Mouse (Mus musculus): ENCODE results near the gene Hic2. TPM values are rescaled to one million over a fixed set of nuclear protein-coding genes. Genes with fewer than 3 reads are reported as not detected.

Gene Hic2
- polyA plus RNA-seq, 1 experiment = 0.13 TPM

DNA sequence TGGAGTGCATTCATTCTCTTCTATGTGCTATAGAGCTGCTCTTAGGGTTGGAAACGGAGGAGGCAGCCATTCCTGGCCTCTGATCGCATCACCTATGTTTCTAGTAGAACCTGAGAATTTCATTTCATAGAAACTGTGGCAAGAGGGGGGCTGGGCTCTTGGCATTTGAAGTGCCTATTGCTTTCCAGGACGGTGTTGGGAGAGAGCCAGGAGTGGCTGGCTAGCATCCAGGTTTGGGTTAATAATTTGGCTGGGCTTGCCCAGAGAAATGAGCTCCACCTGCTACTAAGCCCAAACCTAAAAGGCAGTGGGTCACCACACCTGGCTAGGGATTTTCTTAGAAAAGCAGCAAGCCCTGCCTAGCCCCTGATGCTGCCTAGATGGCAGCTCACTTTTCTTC is 18.2 kb downstream of the Hic2 start:
- H3K4me3 ChIP-seq (replicated peaks) = no peak overlapping the region
- peaks cover 15% of the 10 kb centered on the region for H3K36me3 ChIP-seq (ENCODE audit: control insufficient read depth)
- no peak for TF ChIP-seq TAL1 (IDR thresholded peaks at IDR 0.05; ENCODE audit: low read length)
- TF ChIP-seq GATA1 (IDR thresholded peaks at IDR 0.05; ENCODE audit: low read length) = no peak
- no peaks in the 10 kb centered on the region for H3K9me3 ChIP-seq (ENCODE audit: control insufficient read depth, low read length)
- H3K27me3 ChIP-seq (ENCODE audit: control insufficient read depth) = no peaks in the 10 kb centered on the region
- peaks cover 69% of the 10 kb centered on the region for H3K4me1 ChIP-seq (ENCODE audit: control insufficient read depth)

DNA sequence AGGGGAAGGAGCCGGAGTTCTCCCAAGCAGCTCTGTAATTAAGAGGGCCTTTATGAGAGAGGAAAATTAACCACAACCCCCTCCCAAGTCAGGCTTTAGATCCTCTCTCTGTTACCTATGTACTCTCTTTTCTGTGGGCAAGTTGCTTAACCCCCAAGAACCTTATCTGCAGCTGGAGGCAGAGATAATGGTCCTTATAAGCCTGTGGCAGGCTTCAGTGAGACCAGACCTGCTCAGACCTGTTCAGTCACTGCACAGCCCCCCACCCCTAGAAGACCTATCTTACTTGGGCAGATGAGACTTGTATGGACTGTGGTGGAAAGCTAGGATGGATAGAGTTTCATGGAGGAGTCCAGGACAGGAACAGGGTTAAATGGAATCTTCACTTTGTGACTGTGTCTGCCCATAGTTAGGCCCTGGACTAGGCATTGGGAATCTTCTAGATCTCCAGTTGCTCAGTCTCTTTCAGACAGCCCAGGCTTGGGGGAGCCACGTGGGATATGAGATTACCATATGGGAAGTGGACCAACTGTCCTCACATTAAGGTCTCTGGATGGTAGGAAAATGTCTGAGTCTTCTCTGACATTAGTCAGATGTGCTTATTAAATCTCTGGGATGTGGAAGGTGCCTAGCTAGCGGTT is 18.8 kb downstream of the Hic2 start:
- no peaks in the 10 kb centered on the region for H3K9me3 ChIP-seq (ENCODE audit: control insufficient read depth, low read length)
- peak overlapping the region; percentile 14 for H3K4me3 ChIP-seq (replicated peaks)
- H3K36me3 ChIP-seq (ENCODE audit: control insufficient read depth) = peaks cover 19% of the 10 kb centered on the region
- H3K4me1 ChIP-seq (ENCODE audit: control insufficient read depth) = peaks cover 72% of the 10 kb centered on the region
- no peaks in the 10 kb centered on the region for H3K27me3 ChIP-seq (ENCODE audit: control insufficient read depth)
- TF ChIP-seq TAL1 (IDR thresholded peaks at IDR 0.05; ENCODE audit: low read length) = peak; percentile 24; the same call in 1 of the 3 replicates
- TF ChIP-seq GATA1 (IDR thresholded peaks at IDR 0.05; ENCODE audit: low read length) = peak; percentile 69

DNA sequence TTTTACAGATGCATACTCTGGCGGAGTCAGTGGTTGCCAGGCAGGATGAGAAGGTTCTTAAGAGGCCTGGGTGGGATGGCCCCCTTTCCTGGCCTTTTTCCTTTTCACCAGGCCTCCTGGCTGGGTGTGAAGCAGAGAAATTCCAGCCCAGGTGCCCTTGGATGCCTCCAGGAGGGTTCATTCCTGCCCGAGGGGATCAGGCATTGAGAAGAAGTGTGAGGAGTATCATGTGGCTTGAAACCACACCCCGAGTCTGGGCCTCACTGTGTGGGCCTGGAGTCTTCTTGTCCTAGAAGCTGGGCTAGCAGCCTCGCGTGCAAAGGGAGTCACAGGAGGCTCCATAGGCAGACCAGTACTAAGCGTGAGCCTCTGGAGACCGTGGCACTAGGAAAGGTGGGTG is 19.5 kb downstream of the Hic2 start:
- Histone ChIP-seq H3K9me3 (ENCODE audit: control insufficient read depth, low read length) (no peaks in the 10 kb centered on the region), H3K4me1 (ENCODE audit: control insufficient read depth) (peaks cover 78% of the 10 kb centered on the region), H3K36me3 (ENCODE audit: control insufficient read depth) (peaks cover 25% of the 10 kb centered on the region), H3K4me3 (replicated peaks) (peak overlapping the region; percentile 14), H3K27me3 (ENCODE audit: control insufficient read depth) (no peaks in the 10 kb centered on the region)
- TF ChIP-seq GATA1 (IDR thresholded peaks at IDR 0.05; ENCODE audit: low read length) (no peak), TAL1 (IDR thresholded peaks at IDR 0.05; ENCODE audit: low read length) (no peak)

DNA sequence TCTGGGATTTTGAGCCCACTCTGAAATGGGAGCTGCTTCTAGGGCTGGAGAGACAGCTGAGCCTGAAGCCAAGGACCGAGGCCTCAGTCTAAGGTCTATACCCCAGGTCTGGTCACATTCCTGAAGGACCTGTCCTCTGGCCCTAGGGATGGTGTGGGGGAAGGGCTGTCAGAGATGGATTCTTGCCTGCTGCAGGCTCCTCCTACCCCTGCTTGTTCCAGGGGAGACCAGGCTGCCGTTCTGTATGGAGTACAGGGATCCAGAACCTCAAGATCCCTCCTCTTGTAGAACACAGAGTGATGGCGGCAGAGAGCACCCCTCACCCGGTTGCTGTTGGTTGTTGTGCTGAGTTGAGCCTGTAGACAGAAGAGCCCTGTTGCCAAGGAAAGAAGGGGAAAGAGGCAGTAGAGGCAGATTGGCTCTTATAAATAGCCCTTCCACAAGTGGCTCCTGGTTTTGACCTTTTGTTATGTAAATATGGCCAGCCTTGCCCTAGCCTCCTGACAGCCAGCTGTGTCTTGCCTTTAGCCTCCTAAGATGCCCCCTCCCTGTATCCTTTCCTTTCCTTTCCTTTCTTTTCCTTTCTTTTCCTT is 20.7 kb downstream of the Hic2 start:
- H3K9me3 ChIP-seq (ENCODE audit: control insufficient read depth, low read length) = no peaks in the 10 kb centered on the region
- TF ChIP-seq TAL1 (IDR thresholded peaks at IDR 0.05; ENCODE audit: low read length) (no peak), GATA1 (IDR thresholded peaks at IDR 0.05; ENCODE audit: low read length) (no peak)
- H3K27me3 ChIP-seq (ENCODE audit: control insufficient read depth) = no peaks in the 10 kb centered on the region
- peaks cover 65% of the 10 kb centered on the region for H3K4me1 ChIP-seq (ENCODE audit: control insufficient read depth)
- H3K36me3 ChIP-seq (ENCODE audit: control insufficient read depth) = peaks cover 38% of the 10 kb centered on the region
- H3K4me3 ChIP-seq (replicated peaks) = no peak overlapping the region

DNA sequence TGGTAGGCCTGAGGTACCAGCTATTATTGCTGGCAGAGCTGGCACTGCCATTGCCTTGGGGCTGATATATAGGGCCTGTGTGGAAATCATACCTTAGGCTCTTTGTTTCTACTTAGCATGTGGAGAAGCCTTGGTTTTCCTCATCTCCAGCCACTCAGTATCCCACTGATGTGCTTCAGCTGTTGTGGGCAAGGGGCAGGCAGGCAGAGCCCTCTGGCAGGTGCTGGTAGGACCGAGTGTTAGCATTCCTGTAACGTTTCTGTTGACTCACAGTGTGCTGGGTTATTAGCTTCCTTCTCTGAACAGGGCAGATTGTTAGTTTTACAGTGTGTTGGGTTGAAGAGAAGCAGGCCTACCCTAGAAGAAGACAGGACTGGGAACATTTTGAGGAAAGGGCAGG is 21.9 kb downstream of the Hic2 start:
- Histone ChIP-seq H3K4me3 (replicated peaks) (no peak overlapping the region), H3K9me3 (ENCODE audit: control insufficient read depth, low read length) (no peaks in the 10 kb centered on the region), H3K36me3 (ENCODE audit: control insufficient read depth) (peaks cover 46% of the 10 kb centered on the region), H3K27me3 (ENCODE audit: control insufficient read depth) (no peaks in the 10 kb centered on the region), H3K4me1 (ENCODE audit: control insufficient read depth) (peaks cover 54% of the 10 kb centered on the region)
- no peak for TF ChIP-seq GATA1 (IDR thresholded peaks at IDR 0.05; ENCODE audit: low read length)
- no peak for TF ChIP-seq TAL1 (IDR thresholded peaks at IDR 0.05; ENCODE audit: low read length)

DNA sequence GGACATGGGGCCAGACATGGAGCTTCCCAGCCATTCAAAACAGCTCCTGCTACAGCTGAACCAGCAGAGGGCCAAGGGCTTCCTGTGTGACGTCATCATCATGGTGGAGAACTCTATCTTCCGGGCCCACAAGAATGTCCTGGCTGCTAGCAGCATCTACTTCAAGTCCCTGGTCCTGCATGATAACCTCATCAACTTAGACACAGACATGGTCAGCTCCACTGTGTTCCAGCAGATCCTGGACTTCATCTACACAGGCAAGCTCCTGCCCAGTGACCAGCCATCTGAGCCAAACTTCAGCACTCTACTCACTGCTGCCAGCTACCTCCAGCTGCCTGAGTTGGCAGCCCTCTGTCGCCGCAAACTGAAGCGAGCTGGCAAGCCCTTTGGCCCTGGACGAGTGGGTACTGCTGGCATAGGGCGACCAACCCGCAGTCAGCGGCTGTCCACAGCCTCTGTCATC is 24.0 kb downstream of the Hic2 start:
- H3K9me3 ChIP-seq (ENCODE audit: control insufficient read depth, low read length) = no peaks in the 10 kb centered on the region
- no peak overlapping the region for H3K4me3 ChIP-seq (replicated peaks)
- H3K4me1 ChIP-seq (ENCODE audit: control insufficient read depth) = peaks cover 39% of the 10 kb centered on the region
- peaks cover 61% of the 10 kb centered on the region for H3K36me3 ChIP-seq (ENCODE audit: control insufficient read depth)
- H3K27me3 ChIP-seq (ENCODE audit: control insufficient read depth) = no peaks in the 10 kb centered on the region
- TF ChIP-seq TAL1 (IDR thresholded peaks at IDR 0.05; ENCODE audit: low read length) (no peak), GATA1 (IDR thresholded peaks at IDR 0.05; ENCODE audit: low read length) (no peak)

DNA sequence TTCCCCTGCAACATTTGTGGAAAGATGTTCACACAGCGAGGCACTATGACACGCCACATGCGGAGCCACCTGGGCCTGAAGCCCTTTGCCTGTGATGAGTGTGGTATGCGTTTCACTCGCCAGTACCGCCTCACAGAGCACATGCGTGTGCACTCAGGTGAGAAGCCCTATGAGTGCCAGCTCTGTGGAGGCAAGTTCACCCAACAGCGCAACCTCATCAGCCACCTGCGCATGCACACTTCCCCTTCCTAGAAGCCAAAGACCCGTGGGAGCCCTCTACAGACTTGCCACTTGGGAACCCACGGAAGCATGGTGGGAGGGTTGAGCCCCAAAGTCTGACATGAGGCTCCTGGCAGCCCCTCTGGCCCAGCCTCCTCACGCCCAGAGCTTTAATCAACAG is 25.5 kb downstream of the Hic2 start:
- peaks cover 61% of the 10 kb centered on the region for H3K36me3 ChIP-seq (ENCODE audit: control insufficient read depth)
- no peaks in the 10 kb centered on the region for H3K27me3 ChIP-seq (ENCODE audit: control insufficient read depth)
- H3K4me1 ChIP-seq (ENCODE audit: control insufficient read depth) = peaks cover 23% of the 10 kb centered on the region
- no peak overlapping the region for H3K4me3 ChIP-seq (replicated peaks)
- no peak for TF ChIP-seq TAL1 (IDR thresholded peaks at IDR 0.05; ENCODE audit: low read length)
- TF ChIP-seq GATA1 (IDR thresholded peaks at IDR 0.05; ENCODE audit: low read length) = no peak
- no peaks in the 10 kb centered on the region for H3K9me3 ChIP-seq (ENCODE audit: control insufficient read depth, low read length)

DNA sequence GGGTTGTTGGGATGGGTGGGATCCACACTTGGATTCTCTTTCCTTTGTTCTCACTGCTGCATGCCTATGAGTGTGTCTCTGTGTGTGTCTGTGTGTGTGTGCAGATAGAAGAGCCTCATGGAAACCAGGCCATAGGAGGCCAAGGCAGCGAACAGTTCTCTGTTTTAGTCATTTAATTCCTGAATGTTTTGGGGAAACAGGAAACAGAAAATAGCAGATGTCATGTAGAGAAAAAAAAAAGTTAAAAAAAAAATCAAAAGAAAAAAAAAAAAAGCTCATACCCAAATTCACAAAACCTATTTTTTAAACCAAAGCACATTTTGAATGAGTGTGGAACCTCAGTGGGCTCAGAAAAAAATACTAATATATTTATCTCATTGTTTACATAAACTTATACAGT is 28.0 kb downstream of the Hic2 start:
- no peaks in the 10 kb centered on the region for H3K9me3 ChIP-seq (ENCODE audit: control insufficient read depth, low read length)
- TF ChIP-seq GATA1 (IDR thresholded peaks at IDR 0.05; ENCODE audit: low read length) = no peak
- no peak for TF ChIP-seq TAL1 (IDR thresholded peaks at IDR 0.05; ENCODE audit: low read length)
- H3K27me3 ChIP-seq (ENCODE audit: control insufficient read depth) = no peaks in the 10 kb centered on the region
- H3K4me3 ChIP-seq (replicated peaks) = no peak overlapping the region
- H3K36me3 ChIP-seq (ENCODE audit: control insufficient read depth) = peaks cover 46% of the 10 kb centered on the region
- H3K4me1 ChIP-seq (ENCODE audit: control insufficient read depth) = peaks cover 12% of the 10 kb centered on the region

DNA sequence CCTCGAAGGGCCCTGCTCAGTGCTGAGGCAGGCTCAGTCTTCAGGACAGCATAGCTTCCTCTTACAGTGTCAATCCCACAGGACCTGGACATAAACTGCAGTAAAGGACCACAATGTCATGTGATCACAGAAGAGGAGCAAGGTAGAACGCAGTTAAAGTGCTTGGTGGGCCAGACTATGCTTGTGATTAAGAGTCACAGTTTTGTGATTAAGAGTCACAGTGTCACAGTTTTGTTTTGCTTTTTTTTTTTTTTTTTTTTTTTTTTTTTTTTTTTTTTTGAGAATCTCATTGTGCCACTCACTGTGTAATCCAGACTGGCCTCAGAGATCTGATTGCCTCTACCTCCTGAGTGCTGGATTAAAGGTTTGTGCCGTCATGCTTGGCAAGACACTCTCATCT is 32.7 kb downstream of the Hic2 start:
- peaks cover 5% of the 10 kb centered on the region for H3K9me3 ChIP-seq (ENCODE audit: control insufficient read depth, low read length)
- no peaks in the 10 kb centered on the region for H3K27me3 ChIP-seq (ENCODE audit: control insufficient read depth)
- TF ChIP-seq GATA1 (IDR thresholded peaks at IDR 0.05; ENCODE audit: low read length) = no peak
- no peak for TF ChIP-seq TAL1 (IDR thresholded peaks at IDR 0.05; ENCODE audit: low read length)
- H3K36me3 ChIP-seq (ENCODE audit: control insufficient read depth) = peaks cover 7% of the 10 kb centered on the region
- no peak overlapping the region for H3K4me3 ChIP-seq (replicated peaks)
- H3K4me1 ChIP-seq (ENCODE audit: control insufficient read depth) = peaks cover 33% of the 10 kb centered on the region
